Mouse (Mus musculus): ENCODE results near the gene Chchd3.

DNA sequence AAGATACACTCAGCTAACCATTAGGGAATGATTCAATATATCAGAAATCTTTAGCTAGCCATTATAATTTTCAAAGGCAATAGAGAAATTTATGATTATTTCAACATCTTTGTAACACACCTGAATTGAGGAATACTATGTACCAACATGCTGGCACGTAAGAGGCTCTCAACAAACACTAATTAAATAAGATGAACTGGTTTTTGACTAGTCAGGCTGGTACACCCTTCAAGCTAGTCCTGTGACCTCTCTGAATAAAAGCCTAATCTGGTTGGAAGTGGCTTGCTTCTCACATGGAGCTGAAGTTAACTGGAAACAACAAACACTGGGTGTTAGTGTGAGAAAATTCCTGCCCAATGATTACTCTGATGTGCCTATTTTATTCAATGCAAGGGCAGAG is 115.1 kb downstream of the Chchd3 start:
- TF ChIP-seq CTCF (IDR thresholded peaks at IDR 0.05; ENCODE audit: insufficient read depth, low read depth, low read length) (no peak), POLR2A (IDR thresholded peaks at IDR 0.05; ENCODE audit: insufficient read depth, low read depth, low read length) (no peak)
